Mouse (Mus musculus): ENCODE measurements around the gene Gm49405.
"Not testable (repeated sequence)": the region's sequence is repeated elsewhere in the genome, so short reads cannot be mapped to it uniquely, and the experiment has no call there.

Gm49405 gene

DNA sequence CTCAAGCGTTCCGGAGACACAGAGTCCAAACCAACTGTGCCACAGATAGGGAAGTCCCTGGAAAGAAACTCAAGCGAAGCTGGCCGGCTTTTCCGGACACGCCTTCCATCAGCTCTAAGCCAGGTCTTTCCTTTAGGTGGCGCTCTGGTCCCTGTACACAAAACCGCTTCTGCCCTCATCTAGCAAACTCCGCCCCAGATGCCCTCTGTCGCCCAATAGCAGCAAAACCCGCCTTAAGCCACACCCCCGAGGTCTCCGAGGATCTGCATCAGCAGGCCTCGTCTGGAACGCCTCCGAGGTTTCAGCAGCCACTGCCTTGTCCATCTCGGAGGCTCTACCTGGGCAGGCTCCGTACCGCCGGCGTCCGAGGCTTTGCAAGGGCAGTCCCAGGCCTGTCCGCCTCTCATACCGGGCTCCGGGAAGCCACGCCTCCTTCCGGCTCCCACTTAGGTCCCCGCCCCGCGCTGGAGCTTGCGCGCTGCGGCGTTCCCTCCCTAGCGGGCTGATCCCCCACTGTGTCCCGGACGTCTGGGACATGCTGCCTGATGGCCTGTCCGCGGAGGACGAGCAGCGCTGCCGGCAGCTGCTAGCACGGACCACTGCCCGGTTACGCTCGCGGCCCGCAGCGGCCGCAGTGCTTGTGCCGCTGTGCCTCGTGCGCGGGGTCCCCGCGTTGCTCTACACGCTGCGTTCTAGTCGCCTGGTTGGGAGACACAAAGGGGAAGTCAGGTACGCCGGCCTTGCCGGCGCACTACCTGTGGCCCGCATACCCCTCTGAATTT is at the start of gene Gm49405, which contains the start of gene Nudt8:
TSS of gene Gm49405 (plus strand) at position 508 of the 782 bp plus-strand sequence.
TSS of gene Nudt8 (plus strand) at position 462 of the 782 bp plus-strand sequence.
- DNase-seq (ENCODE audit: inconsistent ontology term): peak; percentile 97

DNA sequence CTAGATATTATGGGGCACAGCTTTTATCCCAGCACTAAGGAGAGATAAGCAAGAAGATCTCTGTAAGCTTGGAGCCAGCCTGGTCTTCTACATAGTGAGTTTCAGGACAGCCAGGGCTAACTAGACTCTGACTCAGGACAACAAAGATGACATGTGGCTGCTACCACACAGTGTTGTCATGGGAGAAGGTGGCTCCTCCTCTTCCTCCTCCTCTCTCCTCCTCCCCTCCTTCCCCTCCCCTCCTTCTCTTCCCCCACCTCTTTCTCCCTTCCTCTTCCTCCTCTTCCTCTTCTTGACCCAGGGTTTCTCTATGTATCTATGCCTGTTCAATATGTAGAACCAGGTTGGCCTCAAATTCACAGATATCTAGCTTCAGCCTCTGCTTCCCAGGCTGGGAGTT is 49.0 kb upstream of the Gm49405 start:
- no peak for DNase-seq (ENCODE audit: inconsistent ontology term)

GRCm38 (mm10) chr19:3952099-3952498 is 48.3 kb upstream of the Gm49405 start:
- no peak for DNase-seq (ENCODE audit: inconsistent ontology term)

DNA sequence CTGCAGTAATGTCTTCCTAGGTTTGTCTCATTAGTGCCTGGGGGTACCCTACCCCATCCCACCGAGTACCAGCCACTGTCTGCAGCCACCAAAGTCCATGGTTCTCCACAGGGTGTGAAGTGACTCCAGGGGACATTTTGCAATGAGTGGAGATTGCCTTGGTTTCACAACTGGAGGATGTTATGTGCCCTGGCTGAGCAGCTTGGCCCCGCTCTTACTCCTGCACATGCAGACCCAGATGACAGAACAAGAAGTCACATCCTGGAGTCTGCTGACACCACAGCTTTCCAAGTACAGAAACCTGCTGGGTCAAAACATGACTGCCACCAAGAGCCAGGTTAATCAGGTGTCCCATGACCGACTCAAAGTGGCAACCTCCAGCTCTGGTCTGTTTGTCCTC is 45.4 kb upstream of the Gm49405 start:
- no peak for DNase-seq (ENCODE audit: inconsistent ontology term)

DNA sequence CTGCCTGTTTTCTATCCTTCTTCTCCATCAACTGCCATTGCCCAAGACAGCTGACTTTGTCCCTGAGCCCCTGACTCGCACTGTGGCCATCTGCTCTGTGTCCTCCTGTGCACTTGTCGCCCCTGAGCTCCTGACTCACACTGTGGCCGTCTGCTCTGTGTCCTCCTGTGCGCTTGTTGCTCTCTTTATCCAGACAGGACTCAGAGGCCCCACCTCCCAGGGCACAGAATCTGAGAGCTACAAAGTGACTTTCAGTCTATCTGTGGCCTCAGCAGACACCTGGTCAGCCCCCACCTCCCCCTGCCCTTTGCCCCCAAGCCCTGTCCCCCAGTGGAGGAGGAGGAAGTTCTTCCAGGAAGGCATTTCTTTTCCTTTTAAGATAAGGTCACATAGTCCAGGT is 44.6 kb upstream of the Gm49405 start:
- DNase-seq (ENCODE audit: inconsistent ontology term): no peak

DNA sequence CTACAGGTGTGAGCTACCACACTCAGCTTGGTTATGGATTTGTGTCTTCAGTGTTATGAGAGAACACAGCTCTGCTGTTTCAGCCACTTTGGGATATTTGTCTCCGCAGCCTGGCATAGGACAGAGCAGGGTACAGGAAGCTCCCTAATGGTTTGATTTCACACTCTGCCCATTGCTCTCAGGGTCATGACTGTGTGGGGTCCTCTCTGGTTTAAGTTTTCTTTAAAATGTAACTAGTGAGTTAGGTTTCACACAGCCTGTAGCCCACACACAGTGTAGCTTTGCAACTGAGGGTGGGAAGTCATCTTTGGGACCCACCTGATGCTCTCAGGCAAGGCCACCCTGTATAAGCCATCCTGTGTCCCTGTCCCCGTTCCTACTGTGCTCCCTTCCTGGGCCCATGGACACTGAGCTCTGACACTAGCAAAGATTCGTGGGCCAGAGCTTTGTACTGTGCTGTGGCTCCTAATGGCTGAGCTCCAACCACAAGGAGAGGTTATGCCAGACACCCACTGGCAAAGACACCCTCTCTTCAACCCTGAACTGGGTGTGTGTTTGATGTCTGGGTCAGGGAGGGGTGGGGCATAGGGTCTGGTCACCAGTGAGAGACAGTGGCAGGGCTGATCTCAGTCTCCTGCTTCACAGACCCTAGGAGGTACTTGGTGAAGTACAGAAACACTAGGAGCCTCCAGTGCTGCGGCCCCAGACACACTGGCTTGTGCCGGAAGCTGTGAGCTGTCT is 43.0 kb upstream of the Gm49405 start:
- DNase-seq (ENCODE audit: inconsistent ontology term): not testable (repeated sequence)

GRCm38 (mm10) chr19:3958470-3958869 is 42.0 kb upstream of the Gm49405 start, which contains the start of gene Aldh3b3:
Gene Aldh3b3, plus strand, starts transcription at chr19:3958645.
- DNase-seq (ENCODE audit: inconsistent ontology term): no peak

GRCm38 (mm10) chr19:3959030-3959429 is 41.4 kb upstream of the Gm49405 start:
- DNase-seq (ENCODE audit: inconsistent ontology term): no peak

DNA sequence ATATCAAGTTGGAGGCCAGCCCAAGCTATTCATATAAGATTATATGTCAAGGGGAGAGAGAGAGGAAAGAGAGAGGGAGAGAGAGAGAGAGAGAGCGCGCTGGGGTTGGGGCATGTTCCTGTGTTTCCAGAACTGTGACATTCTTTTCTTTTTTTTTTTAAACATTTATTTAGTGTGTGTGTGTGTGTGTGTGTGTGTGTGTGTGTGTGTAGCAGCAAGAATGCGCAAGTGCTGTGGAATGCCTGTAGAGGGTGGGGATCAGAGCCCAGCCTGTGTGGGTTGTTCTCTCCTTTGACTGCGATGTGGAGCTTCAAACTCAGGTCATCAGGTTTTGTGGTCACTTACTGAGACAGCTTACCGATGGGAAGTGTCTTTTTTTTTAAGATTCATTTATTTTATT is 40.2 kb upstream of the Gm49405 start:
- no peak for DNase-seq (ENCODE audit: inconsistent ontology term)

GRCm38 (mm10) chr19:3961805-3962204 is 38.6 kb upstream of the Gm49405 start:
- not testable (repeated sequence) for DNase-seq (ENCODE audit: inconsistent ontology term)

DNA sequence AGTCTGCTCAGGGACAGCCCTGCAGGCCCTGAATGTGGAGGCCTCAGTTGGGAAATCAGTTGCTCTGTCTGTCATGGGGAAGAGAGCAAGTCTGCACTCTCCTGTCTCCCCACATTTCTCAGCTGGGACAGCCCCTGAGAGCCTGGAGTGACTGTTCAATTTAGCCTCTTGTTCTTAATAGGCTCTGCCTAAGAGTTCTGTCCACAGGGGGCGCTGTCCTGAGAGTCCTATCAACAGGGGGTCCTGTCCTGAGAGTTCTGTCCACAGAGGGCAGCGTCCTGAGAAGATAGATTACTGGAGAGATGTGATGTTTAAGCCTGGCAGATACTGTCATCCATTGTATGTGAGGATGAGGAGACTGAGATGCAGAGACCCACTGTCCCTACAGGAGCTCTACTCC is 38.0 kb upstream of the Gm49405 start:
- DNase-seq (ENCODE audit: inconsistent ontology term): no peak

DNA sequence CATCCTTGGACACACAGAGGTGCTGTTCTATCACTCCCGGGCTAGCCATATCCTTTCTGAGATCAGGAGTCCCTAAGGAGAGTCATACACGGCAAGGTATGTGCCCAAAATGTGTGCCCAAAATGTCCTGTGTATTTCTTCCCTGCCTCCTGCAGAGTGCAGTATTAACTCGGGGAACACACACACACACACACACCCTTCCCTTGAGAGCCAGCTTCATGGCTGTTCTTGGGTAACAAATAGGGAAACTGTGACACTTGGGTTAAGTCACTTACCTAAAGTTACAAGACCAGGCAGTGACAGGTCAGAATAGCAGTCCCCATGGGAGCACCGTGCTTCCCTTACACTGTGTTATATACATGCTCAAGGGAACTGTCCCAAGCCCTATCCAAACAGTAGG is 36.4 kb upstream of the Gm49405 start:
- DNase-seq (ENCODE audit: inconsistent ontology term): no peak

DNA sequence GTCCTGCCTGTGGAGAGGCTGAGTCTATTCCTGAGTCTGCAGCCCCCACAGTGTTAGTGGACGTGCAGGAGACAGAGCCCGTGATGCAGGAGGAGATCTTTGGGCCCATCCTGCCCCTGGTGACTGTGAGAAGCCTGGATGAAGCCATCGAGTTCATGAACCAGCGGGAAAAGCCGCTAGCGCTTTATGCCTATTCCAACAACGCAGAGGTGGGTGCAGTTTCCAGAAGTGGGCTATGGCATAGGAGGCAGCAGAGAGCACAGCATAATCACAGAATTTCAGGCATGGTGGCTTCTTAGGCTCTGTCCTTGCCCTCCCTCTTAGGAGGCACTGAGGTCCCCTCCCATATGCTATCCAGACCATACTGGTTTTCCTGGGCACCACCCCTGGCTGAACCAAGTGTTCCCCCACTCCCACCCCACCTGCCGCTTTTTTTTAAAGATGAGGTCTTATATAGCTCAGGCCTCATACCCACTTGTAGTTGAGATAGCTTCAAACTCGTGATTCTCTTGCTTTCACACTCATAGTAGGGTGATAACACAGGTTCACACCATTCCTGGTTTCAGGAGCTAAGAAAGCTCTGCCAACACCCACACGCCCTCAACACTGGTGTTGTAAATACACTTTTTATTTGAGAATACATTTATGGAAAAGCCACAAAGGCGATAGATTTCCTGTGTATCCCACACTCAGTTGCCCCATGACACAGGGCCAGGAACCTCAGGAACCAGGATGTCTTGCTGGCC is 33.9 kb upstream of the Gm49405 start:
- no peak for DNase-seq (ENCODE audit: inconsistent ontology term)

DNA sequence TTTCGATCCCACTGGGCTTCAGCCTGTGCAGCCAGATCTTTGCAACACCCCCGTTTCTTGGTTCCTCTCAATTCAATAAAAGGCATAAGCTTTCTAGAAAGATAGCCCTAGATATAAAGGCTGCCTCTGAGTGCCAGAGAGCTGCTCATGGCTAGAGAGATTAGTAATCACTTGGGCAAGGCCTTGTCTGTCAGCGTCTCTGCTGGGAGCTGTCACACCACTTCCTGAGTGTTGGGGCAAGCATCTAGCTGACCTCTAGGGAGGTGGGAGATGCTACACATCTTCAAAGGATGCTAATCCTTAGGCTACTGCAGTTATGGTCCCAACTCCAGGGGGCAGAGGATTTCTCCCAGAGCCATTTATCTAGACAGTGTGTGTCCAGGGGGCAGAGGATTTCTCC is 33.2 kb upstream of the Gm49405 start:
- DNase-seq (ENCODE audit: inconsistent ontology term): no peak

DNA sequence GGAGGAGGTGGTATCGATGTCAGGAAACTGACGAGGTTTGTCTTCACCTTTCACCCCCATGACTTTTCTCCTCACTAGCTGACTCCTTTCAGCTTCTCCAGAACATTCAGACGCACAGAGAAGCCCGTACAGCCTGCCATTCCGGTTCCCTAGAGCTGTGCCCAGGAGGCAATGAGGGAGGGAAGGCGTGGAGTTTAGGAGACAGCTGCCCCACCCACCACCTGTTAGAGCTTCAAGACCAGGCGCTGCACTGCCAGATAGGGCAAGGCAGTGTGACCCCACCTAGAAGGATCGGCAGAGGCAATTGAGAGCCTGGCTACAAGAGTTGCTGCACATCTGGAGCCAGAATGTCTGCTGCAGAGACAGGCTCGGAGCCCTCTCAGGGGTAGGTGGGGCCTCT is 28.2 kb upstream of the Gm49405 start, which contains the start of gene Aldh3b2:
TSS of gene Aldh3b2 (plus strand) at position 100 of the 400 bp plus-strand sequence.
- no peak for DNase-seq (ENCODE audit: inconsistent ontology term)

GRCm38 (mm10) chr19:3974608-3975007 is 25.8 kb upstream of the Gm49405 start:
- not testable (repeated sequence) for DNase-seq (ENCODE audit: inconsistent ontology term)

- no peak for DNase-seq (ENCODE audit: inconsistent ontology term)
Observed at GRCm38 (mm10) chr19:3975866-3976265, 24.6 kb upstream of the Gm49405 start.

DNA sequence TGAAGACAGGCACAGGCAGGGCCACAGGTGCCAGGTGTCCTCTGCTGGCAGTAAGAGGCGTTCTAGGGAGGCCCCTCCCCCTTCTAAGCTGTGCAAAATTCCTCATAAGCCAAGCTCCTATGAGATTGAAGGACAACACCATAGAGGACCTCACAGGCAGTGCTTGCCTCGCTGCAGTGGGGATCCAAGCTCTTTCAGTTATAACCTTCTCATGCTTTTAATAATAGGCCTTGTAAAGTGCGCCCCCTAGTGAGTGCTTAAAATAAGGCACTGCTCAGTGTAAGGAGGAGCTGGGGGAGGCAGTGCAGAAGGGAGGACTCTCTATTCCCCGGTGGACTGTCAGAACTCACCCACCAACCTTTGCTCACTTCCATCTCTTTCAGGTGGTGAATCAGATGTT is 20.1 kb upstream of the Gm49405 start:
- peak; percentile 59 for DNase-seq (ENCODE audit: inconsistent ontology term)

DNA sequence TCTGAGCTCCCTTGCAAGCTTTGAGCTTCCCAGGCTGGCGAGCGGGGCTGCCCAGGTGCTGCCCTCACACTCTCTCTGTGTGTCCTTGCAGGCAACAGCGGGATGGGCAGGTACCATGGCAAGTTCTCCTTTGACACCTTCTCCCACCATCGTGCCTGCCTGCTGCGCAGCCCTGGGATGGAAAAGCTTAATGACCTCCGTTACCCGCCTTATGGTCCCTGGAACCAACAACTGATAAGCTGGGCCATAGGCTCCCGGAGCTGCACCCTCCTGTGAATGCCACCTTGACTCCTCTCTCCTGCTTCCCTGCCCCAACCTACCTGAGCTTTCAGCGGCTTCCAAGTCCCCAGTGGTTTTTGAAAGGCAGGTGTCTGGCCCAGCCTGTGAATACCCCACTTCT is 19.5 kb upstream of the Gm49405 start:
- DNase-seq (ENCODE audit: inconsistent ontology term): no peak

DNA sequence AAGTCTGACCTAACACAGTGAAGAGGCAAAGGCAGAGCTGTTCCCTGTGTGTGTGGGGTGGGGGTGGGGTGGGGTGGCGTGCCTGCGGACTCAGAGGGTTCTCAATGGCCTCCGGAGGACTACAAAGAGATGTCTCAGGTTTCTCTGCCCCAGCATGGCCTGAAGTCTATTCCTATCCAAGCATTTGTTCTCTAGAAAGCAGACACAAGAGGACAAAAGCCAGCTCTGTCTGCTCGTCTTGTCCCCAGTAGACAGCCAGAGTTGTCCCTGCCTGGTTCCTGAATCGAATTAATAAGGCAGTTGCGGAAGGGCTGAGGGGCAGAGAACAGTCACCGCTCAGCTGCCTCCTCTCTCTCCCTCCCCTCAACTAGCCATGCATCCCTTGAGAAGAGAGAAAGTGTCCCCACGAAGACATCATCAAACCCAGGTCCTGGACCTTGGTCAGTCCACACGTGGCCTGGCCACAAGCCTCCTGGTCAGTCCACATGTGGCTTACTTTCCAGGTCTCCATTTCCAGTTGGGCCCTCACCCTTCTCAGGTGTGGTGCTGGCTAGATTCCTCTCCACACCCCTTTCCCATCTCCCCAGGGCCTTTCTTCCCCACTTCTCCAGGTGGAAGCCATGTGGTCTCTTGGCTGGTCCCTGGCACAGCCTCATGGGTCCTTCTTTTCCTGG is 16.8 kb upstream of the Gm49405 start:
- no peak for DNase-seq (ENCODE audit: inconsistent ontology term)

- DNase-seq (ENCODE audit: inconsistent ontology term): no peak
Observed at GRCm38 (mm10) chr19:3985261-3985681, 15.2 kb upstream of the Gm49405 start.

- peak; percentile 67 for DNase-seq (ENCODE audit: inconsistent ontology term)
Observed at GRCm38 (mm10) chr19:3986334-3986733, 14.1 kb upstream of the Gm49405 start, which contains the start of gene Acy3. Gene Acy3, plus strand, starts transcription at chr19:3986570.
